Mouse (Mus musculus): ENCODE results near the gene Fbll1. TPM values are rescaled to one million over a fixed set of nuclear protein-coding genes. Genes with fewer than 3 reads are reported as not detected.

The Fbll1 gene
- polyA plus RNA-seq (2017; shearing (Covaris generic)), result not detected

GRCm38 (mm10) chr11:35798874-35799273, at the start of gene Fbll1:
Gene Fbll1, minus strand, starts transcription at chr11:35798884.

GRCm38 (mm10) chr11:35834022-35834760, 35.5 kb upstream of the Fbll1 start, which contains the start of gene Rars:
Gene Rars, minus strand, starts transcription at chr11:35834506.

GRCm38 (mm10) chr11:35769188-35769745, 29.4 kb downstream of the Fbll1 start, which contains the start of gene Pank3:
Gene Pank3, plus strand, starts transcription at chr11:35769484.

Other genes starting within 250 kb of the Fbll1 start
- gene Pank3, start 29.4 kb downstream of the Fbll1 start, polyA plus RNA-seq (2017; shearing (Covaris generic)), result 10 to 100 TPM in 1 of 2 experiments, 1 to 10 TPM in 1; 7.6 to 13.1 TPM
- 10 to 100 TPM; 61.3 to 71.1 TPM for gene Rars, start 35.6 kb upstream of the Fbll1 start, polyA plus RNA-seq (2017; shearing (Covaris generic))
- under 1 TPM in 1 of 2 experiments, not detected in 1; 0.16 TPM for gene Wwc1, start 181.6 kb upstream of the Fbll1 start, polyA plus RNA-seq (2017; shearing (Covaris generic))

All from activated CD4-positive, CD25-positive, alpha-beta regulatory T cell (primary cell).